ENCODE assay signal across 33 mouse cellular contexts in the genomic region with DNA sequence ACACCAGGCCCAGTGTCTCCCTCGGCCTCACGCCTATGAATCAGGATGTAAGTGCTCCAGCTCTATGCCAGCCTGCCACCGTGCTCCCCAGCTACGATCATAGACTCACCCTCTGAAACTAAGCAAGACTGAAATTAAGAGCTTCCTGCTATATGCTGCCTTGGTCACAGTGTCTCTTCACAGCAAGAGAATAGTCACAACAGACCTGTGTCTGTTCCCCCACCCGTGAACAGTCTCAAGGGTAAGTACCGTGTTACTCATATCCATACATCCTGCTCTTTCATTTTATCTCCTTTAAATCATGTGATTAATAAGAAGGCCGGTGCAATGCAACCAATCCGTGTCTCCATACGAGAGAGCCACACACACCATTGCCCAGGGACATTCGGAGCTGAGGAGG. TPM values are rescaled to one million over a fixed set of nuclear protein-coding genes. Genes with fewer than 3 reads are reported as not detected.
DNase-seq lines count a peak whose midpoint lies in the region; ATAC-seq and TF ChIP-seq lines count a peak whose summit lies in the region.
"Had no signal": no experiment of that assay in that cellular context is flagged by ENCODE, and none has a peak within 500 bp of the region (broad histone marks: within the 10 kb centered on the region; RNA-seq: fewer than 3 reads in every experiment).

No protein-coding gene starts in this region.

- no peaks in the 10 kb centered on the region for H3K4me1 ChIP-seq in intestine, embryonic 14.5 days (replicated peaks; ENCODE audit: control insufficient read depth, insufficient read depth, low read length)
- peaks cover 5% of the 10 kb centered on the region; the same call in 1 of the 2 replicates for H3K4me1 ChIP-seq in intestine, embryonic 16.5 days (ENCODE audit: control insufficient read depth, insufficient read depth, low read length)
- no peaks in the 10 kb centered on the region for H3K4me1 ChIP-seq in stomach, postnatal 0 days (replicated peaks; ENCODE audit: control insufficient read depth, insufficient read depth)
- 0 out of 2 replicates have a peak, but pooled peaks cover 3% of the 10 kb centered on the region for H3K4me1 ChIP-seq in liver, embryonic 12.5 days
- H3K4me1 ChIP-seq: forebrain, embryonic 13.5 days; hindbrain, embryonic 10.5 days; hindbrain, embryonic 15.5 days; limb, embryonic 10.5 days; limb, embryonic 15.5 days; midbrain, embryonic 10.5 days; midbrain, embryonic 15.5 days; neural tube, embryonic 15.5 days; stomach, embryonic 15.5 days had no signal

- no peaks in the 10 kb centered on the region for H3K36me3 ChIP-seq in intestine, embryonic 14.5 days (ENCODE audit: control insufficient read depth, insufficient read depth, low read length)
- no peaks in the 10 kb centered on the region for H3K36me3 ChIP-seq in intestine, embryonic 16.5 days (ENCODE audit: control insufficient read depth, insufficient read depth, low read length)
- no peaks in the 10 kb centered on the region for H3K36me3 ChIP-seq in stomach, postnatal 0 days (ENCODE audit: control insufficient read depth, insufficient read depth, low read length)
- H3K36me3 ChIP-seq in liver, embryonic 12.5 days = no peaks in the 10 kb centered on the region
- H3K36me3 ChIP-seq: heart, embryonic 13.5 days; hindbrain, embryonic 10.5 days; hindbrain, embryonic 15.5 days; limb, embryonic 10.5 days; limb, embryonic 15.5 days; midbrain, embryonic 10.5 days; midbrain, embryonic 15.5 days; neural tube, embryonic 15.5 days; stomach, embryonic 15.5 days had no signal

- H3K9ac ChIP-seq in intestine, embryonic 14.5 days (ENCODE audit: low read length) = no peak overlapping the region
- no peak overlapping the region for H3K9ac ChIP-seq in intestine, embryonic 16.5 days (ENCODE audit: low read depth, low read length)
- no peak overlapping the region for H3K9ac ChIP-seq in stomach, postnatal 0 days (ENCODE audit: low read length)
- H3K9ac ChIP-seq in liver, embryonic 12.5 days = no peak overlapping the region
- H3K9ac ChIP-seq: forebrain, embryonic 13.5 days; heart, embryonic 13.5 days; hindbrain, embryonic 15.5 days; limb, embryonic 15.5 days; liver, embryonic 14.5 days; midbrain, embryonic 15.5 days; neural tube, embryonic 15.5 days; stomach, embryonic 15.5 days had no signal

- DNase-seq in intestine, embryonic 14.5 days (ENCODE audit: low spot score) = peak; percentile 25
- DNase-seq in CD4-positive helper T cell, adult 2 months (ENCODE audit: low read depth, low spot score) = peak; percentile 23
- DNase-seq in induced T-regulatory cell, adult 2 months (ENCODE audit: low read depth) = peak; percentile 71
- no peak for DNase-seq in stomach, postnatal 0 days (ENCODE audit: low spot score)
- DNase-seq in spleen, adult 18-20 months = no peak
- DNase-seq: adrenal gland, adult 8-10 months; cerebellum, adult 8-10 months; cerebellum, postnatal 36 days; gastrocnemius, adult 2 months; gastrocnemius, postnatal 36 days; heart, postnatal 14 days; kidney, adult 8-10 months; kidney, postnatal 10 days; layer of hippocampus, postnatal 36 days; lung, adult 2 months; lung, postnatal 10 days; right cerebral cortex, adult 18-20 months; thymus, postnatal 14 days had no signal

- H3K4me3 ChIP-seq in intestine, embryonic 14.5 days (ENCODE audit: low read depth, low read length) = no peak overlapping the region
- H3K4me3 ChIP-seq in intestine, embryonic 16.5 days (ENCODE audit: low read length) = no peak overlapping the region
- no peak overlapping the region for H3K4me3 ChIP-seq in stomach, postnatal 0 days (ENCODE audit: low read depth, low read length)
- no peak overlapping the region for H3K4me3 ChIP-seq in liver, embryonic 12.5 days
- H3K4me3 ChIP-seq: forebrain, embryonic 13.5 days; gastrocnemius, adult 2 months; heart, embryonic 13.5 days; hindbrain, embryonic 10.5 days; hindbrain, embryonic 15.5 days; limb, embryonic 10.5 days; limb, embryonic 15.5 days; midbrain, embryonic 10.5 days; midbrain, embryonic 15.5 days; neural tube, embryonic 15.5 days; stomach, embryonic 15.5 days had no signal

- H3K27ac ChIP-seq in intestine, embryonic 14.5 days (ENCODE audit: low read depth) = no peak overlapping the region
- no peak overlapping the region for H3K27ac ChIP-seq in intestine, embryonic 16.5 days (ENCODE audit: low read length)
- no peak overlapping the region for H3K27ac ChIP-seq in stomach, postnatal 0 days (replicated peaks)
- no peak overlapping the region for H3K27ac ChIP-seq in liver, embryonic 12.5 days
- H3K27ac ChIP-seq: forebrain, embryonic 13.5 days; gastrocnemius, adult 2 months; heart, embryonic 13.5 days; hindbrain, embryonic 10.5 days; hindbrain, embryonic 15.5 days; limb, embryonic 10.5 days; limb, embryonic 15.5 days; liver, embryonic 14.5 days; macrophage; midbrain, embryonic 10.5 days; midbrain, embryonic 15.5 days; neural tube, embryonic 15.5 days; stomach, embryonic 15.5 days had no signal

- 91% methylated on average over 10 of the region's 10 CpGs for WGBS in intestine, embryonic 14.5 days
- 93% methylated on average over 10 of the region's 10 CpGs for WGBS in intestine, embryonic 16.5 days
- 87% methylated on average over 10 of the region's 10 CpGs for WGBS in stomach, postnatal 0 days
- 72% methylated on average over 10 of the region's 10 CpGs for WGBS in liver, embryonic 12.5 days (ENCODE audit: insufficient replicate concordance)

- H3K4me2 ChIP-seq in intestine, embryonic 14.5 days (ENCODE audit: low read length) = no peak overlapping the region
- H3K4me2 ChIP-seq in intestine, embryonic 16.5 days (ENCODE audit: low read depth, low read length) = no peak overlapping the region
- no peak overlapping the region for H3K4me2 ChIP-seq in stomach, postnatal 0 days (replicated peaks; ENCODE audit: low read depth)
- H3K4me2 ChIP-seq in liver, embryonic 12.5 days = no peak overlapping the region
- H3K4me2 ChIP-seq: forebrain, embryonic 13.5 days; heart, embryonic 13.5 days; hindbrain, embryonic 15.5 days; limb, embryonic 15.5 days; midbrain, embryonic 15.5 days; neural tube, embryonic 15.5 days; stomach, embryonic 15.5 days had no signal

- no peaks in the 10 kb centered on the region for H3K27me3 ChIP-seq in intestine, embryonic 14.5 days (replicated peaks; ENCODE audit: control insufficient read depth, insufficient read depth, low read length)
- no peaks in the 10 kb centered on the region for H3K27me3 ChIP-seq in intestine, embryonic 16.5 days (replicated peaks; ENCODE audit: control insufficient read depth, insufficient read depth, low read length)
- H3K27me3 ChIP-seq in stomach, postnatal 0 days (ENCODE audit: control insufficient read depth, insufficient read depth, low read length) = no peaks in the 10 kb centered on the region
- H3K27me3 ChIP-seq in liver, embryonic 12.5 days (replicated peaks) = no peaks in the 10 kb centered on the region
- H3K27me3 ChIP-seq: CH12.LX; forebrain, embryonic 13.5 days; heart, embryonic 13.5 days; hindbrain, embryonic 15.5 days; limb, embryonic 15.5 days; midbrain, embryonic 15.5 days; neural tube, embryonic 15.5 days; stomach, embryonic 15.5 days had no signal

- no peak for TF ChIP-seq EP300 in stomach, postnatal 0 days (optimal IDR thresholded peaks at IDR 0.05)

- no peak for ATAC-seq in intestine, embryonic 14.5 days (replicated peaks; ENCODE audit: low FRiP score, low TSS enrichment, low read depth)
- ATAC-seq in intestine, embryonic 16.5 days = no peak
- peak; percentile 27; the same call in 1 of the 2 replicates for ATAC-seq in stomach, postnatal 0 days (ENCODE audit: low FRiP score, low TSS enrichment)
- no peak for ATAC-seq in liver, embryonic 12.5 days
- ATAC-seq: forebrain, embryonic 13.5 days; midbrain, embryonic 15.5 days had no signal

- H3K9me3 ChIP-seq in intestine, embryonic 14.5 days (ENCODE audit: control insufficient read depth, low read length) = no peaks in the 10 kb centered on the region
- no peaks in the 10 kb centered on the region for H3K9me3 ChIP-seq in intestine, embryonic 16.5 days (ENCODE audit: control insufficient read depth, low read length)
- H3K9me3 ChIP-seq in stomach, postnatal 0 days (ENCODE audit: control insufficient read depth, low read length) = no peaks in the 10 kb centered on the region
- H3K9me3 ChIP-seq in liver, embryonic 12.5 days (replicated peaks) = no peaks in the 10 kb centered on the region
- H3K9me3 ChIP-seq: forebrain, embryonic 13.5 days; heart, embryonic 13.5 days; hindbrain, embryonic 10.5 days; hindbrain, embryonic 15.5 days; limb, embryonic 10.5 days; limb, embryonic 15.5 days; midbrain, embryonic 10.5 days; midbrain, embryonic 15.5 days; neural tube, embryonic 15.5 days; stomach, embryonic 15.5 days had no signal

- TF ChIP-seq CTCF in stomach, postnatal 0 days (IDR thresholded peaks at IDR 0.05; ENCODE audit: low read depth) = no peak

RNA-seq across cellular contexts. Expression of a gene that starts 9.4 kb away (rescaled TPM):
- 25.7 and 26.1 TPM in 2 replicates for polyA plus RNA-seq in intestine, embryonic 14.5 days (2014; fragmentation: Nextera tagmentation; extraction: Ambion mirVana)
- polyA plus RNA-seq in intestine, embryonic 16.5 days (2015; fragmentation: Nextera tagmentation; extraction: Ambion mirVana) = 143 and 201 TPM in 2 replicates
- 44.4 and 45.6 TPM in 2 replicates for polyA plus RNA-seq in stomach, postnatal 0 days (2015; fragmentation: Nextera tagmentation; extraction: Ambion mirVana)
- polyA plus RNA-seq in liver, embryonic 12.5 days (2016; fragmentation: Nextera tagmentation; extraction: Ambion mirVana) = 9.9 and 10.7 TPM in 2 replicates

RNA-seq across cellular contexts. Expression of a gene that starts 21.7 kb away (rescaled TPM):
- 20.5 and 23.2 TPM in 2 replicates for polyA plus RNA-seq in intestine, embryonic 14.5 days (2014; fragmentation: Nextera tagmentation; extraction: Ambion mirVana)
- polyA plus RNA-seq in intestine, embryonic 16.5 days (2015; fragmentation: Nextera tagmentation; extraction: Ambion mirVana) = 7.8 TPM in 2 replicates
- polyA plus RNA-seq in stomach, postnatal 0 days (2015; fragmentation: Nextera tagmentation; extraction: Ambion mirVana) = 4.4 and 4.6 TPM in 2 replicates
- polyA plus RNA-seq in liver, embryonic 12.5 days (2016; fragmentation: Nextera tagmentation; extraction: Ambion mirVana) = 10.0 and 10.6 TPM in 2 replicates

Comparison
In these comparisons a context has a peak if more than half of its experiments do, and no peak if none do; other contexts are left out.
1. DNase-seq: peak in intestine, embryonic 14.5 days (single experiment), CD4-positive helper T cell, adult 2 months (single experiment) and induced T-regulatory cell, adult 2 months (single experiment); none in stomach, postnatal 0 days (single experiment) and spleen, adult 18-20 months (0 of 2).